Mouse (Mus musculus) spleen, postnatal 14 days (tissue): ENCODE measurements around the gene Dpm1.

Experiments used
- DNase-seq, 2 experiments: peaks; one replicate each; pipeline ENCODE4 v3.0.0; 2021 to 2022; ENCODE audit warnings: low spot score in 2 of 2

The Dpm1 gene

DNA sequence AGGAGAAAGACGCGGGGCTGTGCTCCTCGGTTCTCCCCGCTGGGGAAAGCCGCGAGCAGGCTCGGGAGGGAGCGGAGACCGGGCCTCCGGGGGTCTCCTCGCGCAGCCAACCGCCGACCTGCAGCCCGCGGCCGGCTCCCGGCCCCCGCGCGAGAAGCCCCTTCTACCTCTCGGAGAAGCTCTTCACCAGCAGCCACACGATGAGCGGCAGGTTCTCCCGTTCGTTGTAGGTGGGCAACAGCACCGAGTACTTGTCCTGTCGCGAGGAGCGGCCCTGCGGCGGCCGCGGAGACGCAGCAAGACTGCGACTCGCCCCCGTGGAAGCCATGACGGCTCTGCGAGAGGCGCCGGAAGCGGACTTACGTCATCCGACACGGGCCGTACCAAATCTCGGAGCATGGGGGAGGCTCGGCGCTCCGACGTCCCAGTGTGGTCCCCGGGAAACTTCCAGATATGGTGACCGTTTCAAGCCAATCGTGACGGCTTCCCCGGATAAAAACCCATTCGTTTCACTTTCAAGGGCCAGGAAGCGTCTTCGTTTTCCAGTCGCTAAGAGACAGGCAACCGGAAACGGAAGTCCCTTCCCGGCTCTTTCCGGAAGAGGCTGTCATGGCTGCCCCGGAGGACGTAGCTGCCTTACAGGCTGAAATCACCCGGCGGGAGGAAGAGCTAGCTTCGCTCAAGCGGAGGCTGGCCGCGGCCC is at the start of gene Dpm1, which contains the start of the genes Gm20716 and Mocs3:
Dpm1 (minus strand) TSS at position 566 of the 703 bp plus-strand sequence.
Gm20716 (minus strand) TSS at position 339 of the 703 bp plus-strand sequence.
Mocs3 (plus strand) TSS at position 597 of the 703 bp plus-strand sequence.
- DNase-seq, result peak; percentile 59 to 76

DNA sequence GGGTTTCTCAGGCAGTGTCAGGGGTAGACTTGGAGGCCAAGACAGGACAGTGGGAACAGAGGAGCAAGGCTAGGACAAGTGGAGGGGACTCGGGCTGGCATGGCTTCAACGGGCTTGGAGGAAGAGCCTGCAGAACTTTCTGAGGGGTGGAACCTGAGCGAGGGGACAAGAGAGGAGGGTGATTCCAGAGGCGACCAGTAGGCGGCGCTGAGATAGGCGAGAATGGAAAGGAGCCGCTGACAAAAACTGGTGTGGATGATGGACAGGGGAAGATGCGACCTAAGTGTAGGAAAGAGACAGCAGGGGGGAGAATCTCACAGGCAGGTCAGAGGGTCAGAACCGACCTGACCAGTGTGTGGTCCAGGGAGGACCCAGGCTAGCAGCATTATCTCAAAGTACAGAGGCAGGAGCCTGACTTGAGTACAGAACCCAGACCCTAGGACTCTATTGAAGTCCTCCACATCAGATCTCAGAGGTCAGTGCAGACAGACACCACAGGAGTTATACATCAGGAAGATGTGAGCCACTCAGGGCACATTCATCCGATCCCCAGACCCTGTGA is 44.1 kb upstream of the Dpm1 start:
- DNase-seq, result peak; percentile 33 to 67

DNA sequence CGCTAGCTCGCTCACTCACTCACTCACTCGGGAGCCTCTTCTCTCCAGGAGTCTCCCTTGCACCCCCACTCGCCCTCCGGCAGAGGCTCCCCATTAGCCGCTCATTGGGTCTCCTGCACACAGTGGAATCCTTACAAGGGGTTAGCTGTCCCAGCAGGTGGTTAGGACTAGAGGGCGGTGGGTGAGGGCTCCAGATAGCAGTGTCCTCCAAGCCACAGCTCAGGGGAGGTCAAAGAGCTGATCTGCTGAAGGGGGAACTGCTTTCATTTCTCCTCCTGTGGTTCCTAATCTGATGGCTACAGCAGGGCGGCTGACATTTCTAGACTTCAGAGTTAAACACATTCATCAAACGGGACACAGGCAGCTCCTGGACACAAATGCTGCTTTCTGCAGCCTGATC is 43.0 kb upstream of the Dpm1 start:
- DNase-seq, result no peak

DNA sequence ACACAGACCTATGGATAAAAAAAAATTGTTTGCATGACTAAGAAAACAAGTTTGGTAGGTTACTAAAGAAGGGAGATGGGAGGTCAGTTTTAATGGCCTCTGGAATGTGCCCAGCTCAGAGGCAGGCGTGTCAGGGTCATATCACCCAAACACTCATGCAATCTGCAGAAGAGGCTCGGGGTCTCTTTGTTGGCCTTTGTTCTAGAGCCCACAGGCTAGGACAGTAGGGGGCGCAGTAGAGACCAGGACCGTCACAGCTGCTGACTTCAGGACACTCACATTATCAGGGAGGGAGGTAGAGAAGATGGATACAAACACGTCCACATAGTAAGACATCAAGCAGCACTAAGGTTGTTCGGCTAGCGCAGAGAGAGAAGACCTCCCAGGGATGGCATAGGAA is 37.6 kb upstream of the Dpm1 start:
- DNase-seq, result no peak

DNA sequence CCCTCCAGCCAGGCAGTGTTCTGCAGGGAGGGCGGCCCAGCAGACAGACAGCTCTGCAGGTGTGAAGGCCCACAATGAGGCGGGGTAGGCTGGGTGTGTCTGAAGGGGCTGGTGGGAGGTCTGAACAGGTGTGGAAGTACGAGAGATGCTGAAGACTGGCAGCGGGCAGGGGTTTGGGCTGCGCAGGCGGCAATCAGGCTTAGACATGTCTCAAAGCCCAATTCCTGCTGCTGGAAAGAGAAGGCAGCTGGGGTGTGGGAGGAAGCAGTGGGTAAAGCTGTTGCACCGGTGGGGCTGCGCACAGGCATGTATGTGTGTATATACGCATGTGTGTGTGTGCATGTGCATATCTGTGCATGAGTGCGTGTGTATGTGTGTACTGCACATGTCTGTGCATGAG is 30.5 kb upstream of the Dpm1 start:
- DNase-seq, result no peak

DNA sequence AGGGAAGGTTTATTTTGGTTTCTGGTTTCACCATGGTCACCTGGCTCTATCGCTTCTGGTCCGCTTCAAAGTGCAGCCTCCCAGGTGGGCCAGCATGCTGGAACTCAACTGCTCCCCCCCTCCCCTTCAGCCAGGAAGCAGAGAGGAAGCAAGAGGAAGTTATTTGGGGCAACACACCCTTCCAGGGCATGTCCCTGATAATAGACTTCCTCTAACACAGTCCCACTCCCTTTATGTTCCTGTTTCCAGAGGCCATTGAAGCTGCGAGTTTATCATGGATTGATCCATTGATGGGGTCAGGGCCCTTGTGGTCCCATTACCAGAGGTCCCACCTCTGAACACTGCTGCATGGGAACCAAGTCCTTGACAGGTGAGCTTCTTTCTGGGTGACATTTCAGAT is 29.7 kb upstream of the Dpm1 start:
- no peak for DNase-seq

DNA sequence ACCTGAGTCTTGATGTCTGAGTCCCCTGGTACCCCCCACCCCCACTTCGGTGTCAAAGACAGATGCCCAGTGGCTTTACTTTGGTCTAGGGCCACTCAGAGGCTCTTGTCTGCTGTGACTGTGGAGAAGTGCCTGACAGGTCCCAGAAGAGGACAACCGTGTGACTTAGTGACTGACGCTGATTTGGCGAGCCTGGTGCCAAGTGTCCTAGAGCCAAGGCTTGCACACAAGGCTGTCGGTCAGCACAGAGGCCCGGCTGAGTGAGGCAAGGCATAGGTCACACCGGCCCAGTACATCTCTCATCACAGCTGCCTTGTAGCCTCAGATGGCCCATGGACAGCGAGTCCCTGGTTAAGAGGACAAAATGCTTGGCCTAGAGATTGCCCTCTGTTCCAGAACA is 28.7 kb upstream of the Dpm1 start:
- no peak for DNase-seq

DNA sequence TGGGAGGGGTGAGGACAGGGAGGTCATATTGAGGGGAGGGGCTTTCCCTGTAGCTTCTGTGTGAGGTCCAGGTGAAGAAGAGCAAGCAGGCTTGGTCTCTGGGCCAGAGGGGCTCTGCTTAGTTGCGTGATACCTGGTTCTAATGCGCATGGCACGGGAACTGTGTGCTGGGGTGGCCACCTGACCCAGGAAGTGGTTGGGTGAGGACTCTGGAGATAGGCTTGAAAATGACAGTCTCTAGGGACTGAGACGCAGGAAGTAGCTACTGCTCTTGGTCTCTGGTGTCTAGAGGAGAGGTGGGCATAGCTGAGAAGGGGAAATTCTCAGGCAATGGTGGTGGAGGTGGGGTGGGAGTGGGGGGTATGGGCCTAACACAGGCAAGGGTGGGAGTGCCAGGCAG is 26.8 kb upstream of the Dpm1 start:
- DNase-seq, result no peak

DNA sequence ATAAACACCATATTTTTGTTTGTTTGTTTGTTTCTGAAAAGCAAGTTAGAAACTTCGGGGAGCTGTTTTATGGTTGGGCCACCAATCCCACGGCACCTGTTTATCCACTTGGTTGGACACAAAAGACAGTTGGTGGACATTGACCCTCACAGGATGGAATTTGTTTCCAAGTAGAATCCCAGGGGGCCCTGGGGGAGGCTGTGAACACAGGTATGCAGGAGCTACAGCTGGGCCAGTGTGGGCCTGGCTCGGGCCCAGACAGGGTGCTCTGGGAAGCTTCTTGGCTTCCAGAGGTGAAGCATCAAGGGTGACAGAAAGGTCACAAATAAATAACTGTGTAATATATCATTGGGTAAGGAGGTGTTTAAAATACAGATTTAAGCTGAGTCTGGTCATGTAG is 26.1 kb upstream of the Dpm1 start:
- DNase-seq, result no peak

DNA sequence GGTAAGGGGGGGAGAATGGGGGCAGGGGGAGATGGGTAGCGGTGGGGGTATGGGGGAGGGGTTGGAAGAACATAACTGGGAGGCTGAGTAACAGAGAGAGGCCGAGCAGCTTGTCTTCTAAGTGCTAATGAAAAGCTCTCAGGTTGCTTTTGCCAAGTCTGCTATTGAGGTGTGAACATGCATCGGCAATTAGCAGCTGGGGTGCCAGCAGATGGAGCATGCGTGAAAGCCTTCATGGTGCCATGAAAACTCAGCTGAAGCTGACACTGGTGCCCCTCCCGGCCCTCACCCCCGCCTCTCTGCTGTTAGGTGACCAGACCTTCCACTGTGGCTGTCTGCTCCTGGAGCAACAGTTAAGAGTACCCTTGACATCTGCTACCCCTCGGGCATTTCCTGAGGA is 23.4 kb upstream of the Dpm1 start:
- DNase-seq, result no peak

DNA sequence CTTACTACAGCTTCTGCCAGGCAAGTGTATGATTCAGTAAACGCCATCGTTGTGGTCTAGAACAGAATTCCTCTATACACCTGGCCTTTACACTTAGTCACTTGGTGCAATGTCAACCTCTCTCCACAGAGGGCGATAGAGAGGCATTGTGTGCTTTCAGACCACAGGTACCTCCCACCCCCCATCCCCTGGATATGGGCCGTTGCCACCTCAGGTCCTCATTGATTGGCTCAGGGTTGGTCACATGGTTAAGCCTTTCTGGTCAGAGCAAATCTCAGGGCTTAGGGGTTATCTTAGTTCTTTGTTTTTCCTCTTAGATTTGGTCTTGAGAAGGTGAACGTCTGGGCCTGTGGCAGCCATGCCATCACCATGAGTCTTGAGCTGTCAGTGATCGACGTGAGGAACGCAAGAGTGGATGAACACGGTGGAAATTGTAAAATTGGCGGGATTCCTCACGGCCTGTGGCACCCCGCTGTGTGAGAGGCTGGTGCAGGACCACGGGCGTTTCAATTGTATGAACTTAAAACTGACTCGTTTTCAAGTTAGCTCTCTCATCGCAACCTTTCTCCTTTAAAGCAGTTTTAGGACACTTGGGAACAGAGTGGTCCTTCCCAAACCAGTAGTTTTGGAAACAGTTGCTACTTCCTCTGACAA is 22.4 kb upstream of the Dpm1 start:
- DNase-seq, result no peak

DNA sequence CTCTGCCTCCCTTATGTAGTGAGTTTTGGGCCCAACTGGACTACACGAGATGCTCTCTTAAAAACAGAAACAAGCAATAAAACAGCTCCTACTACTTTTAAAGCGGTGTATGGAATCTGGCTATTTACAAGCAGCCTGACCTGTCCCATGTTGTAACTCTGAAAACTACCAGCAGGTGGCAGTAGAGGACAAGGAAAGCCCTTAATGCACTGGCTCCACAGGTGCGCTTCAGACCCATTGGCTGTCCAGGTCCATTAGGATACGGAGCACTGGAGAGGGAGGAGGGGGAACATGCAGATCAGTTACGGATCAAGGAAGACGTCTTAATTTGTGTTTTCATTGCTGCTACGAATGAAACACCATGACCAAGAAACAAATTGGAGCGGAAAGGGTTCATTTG is 19.9 kb upstream of the Dpm1 start:
- DNase-seq, result peak; percentile 45 to 83

DNA sequence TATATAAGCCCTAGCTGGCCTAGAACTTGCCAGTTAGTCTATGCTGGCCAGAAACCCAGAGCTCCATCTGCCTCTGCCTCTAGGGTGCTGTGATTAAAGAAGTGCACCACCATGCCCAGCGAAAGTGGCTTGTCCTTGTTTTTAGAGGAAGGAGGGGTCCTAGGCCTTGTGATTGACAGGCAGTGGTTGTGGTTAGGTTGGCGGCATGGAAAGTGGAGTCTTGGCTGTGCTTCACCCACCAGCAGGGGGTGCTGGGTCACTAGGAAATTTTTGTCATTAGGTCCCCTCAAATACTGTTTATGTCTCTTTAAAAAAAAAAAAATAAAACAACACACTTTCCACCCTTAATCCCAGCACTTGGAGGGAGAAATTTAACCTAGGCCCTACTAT is 18.5 kb upstream of the Dpm1 start:
- DNase-seq, result no peak

DNA sequence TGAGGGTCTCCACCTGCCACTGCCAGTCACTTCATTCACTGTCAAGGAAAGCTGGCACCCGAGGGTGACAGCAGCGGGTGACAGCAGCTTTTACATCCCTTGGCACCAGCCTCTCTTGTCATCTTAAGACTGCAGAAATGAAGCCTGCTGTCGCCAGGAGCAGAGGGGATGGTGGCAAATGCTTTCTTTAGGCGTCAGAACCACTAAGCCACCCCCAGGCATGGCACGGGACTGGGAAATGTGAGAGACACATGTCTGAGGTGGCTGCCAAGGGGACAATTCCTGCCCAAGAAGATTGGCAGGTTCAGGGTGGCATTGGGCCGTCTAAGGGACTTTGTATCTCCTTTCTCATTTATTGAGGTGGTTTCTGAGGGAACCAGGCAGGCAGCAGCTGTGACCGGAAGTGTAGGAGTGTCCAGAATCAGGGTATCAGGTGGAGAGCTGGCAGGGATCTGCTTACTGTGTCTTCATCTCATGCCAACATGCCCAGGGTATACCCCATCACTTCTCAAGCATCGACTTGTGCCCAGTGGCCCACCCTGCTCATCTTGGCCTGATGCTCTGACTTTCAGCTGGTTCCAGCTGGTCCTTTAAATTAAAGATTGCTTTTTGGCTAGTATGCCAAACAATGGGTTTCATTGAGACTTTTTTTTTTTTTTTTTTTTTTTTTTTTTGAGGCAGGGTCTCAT is 17.9 kb upstream of the Dpm1 start:
- DNase-seq, result no peak

DNA sequence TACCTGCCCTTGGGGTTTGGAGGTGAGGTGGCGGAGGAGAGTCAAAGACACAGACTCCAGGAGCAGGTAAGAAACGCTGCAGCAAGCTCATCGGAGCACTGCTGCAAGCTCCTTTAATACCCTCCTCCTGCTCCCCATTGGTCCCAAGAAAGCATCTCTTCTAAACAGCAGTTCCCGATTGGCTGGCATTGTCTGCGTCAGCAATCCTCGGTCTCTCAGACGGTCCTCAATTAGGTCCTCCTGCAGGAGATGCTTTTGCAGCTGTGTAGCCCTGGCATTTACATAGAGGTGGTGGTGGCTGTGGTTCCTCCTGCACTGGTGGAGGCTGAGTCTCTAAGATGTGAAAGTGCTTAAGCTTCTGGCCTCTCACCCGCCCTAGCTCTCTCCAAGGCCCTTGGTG is 15.2 kb upstream of the Dpm1 start:
- no peak for DNase-seq

DNA sequence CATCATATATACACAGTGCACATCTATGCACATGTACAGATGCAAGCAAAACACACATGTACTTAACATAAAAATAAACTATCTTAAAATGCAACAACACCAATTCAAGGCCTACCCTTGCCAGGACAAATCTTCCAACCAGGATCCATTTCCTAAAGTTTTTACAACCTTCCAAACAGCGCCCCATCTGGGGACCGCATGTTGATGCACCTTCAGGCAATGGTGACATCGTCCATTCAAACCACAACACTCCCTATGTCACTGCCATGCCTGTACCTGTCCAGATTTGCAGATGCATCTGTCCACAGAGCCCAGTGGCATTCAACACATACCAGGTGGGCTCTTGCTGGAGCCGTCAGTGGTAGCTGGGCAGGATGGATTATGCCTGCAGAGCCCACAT is 12.9 kb upstream of the Dpm1 start:
- DNase-seq, result no peak

DNA sequence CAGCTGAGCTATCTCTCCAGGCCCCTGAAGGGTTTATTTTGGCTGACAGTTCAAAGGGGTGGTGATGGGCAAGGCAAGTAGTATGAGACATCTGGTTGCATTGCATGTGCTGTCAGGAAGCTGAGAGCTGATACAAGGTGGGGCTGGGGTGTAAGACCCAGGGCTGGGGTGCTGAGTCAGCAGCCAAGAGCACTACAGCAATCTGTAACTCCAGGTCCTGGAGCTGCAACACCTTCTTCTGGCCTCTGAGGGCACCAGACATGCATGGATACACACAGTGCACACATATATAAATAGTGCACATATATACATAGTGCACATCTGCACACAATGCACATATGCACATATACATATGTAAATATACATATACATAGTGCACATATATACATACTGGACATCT is 12.4 kb upstream of the Dpm1 start:
- no peak for DNase-seq

DNA sequence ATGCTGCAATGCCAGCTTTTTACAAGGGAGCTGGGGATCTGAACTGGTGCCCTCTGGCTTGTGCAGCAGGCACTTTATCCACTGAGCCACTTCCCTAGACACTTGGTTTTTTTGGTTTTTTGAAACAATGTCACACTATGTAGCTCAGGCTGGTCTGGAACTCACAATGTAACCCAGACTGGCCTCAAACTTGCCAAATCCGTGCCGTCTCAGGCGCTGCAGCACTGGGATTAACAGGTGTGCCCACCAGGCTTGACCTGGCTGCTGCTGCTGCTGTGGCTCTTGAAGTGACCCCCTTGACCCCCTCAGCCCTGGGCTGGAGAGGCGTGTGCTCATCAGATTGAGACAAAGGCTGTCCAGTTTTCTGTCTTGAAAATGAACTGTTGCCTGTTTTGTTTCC is 7.9 kb upstream of the Dpm1 start:
- no peak for DNase-seq

DNA sequence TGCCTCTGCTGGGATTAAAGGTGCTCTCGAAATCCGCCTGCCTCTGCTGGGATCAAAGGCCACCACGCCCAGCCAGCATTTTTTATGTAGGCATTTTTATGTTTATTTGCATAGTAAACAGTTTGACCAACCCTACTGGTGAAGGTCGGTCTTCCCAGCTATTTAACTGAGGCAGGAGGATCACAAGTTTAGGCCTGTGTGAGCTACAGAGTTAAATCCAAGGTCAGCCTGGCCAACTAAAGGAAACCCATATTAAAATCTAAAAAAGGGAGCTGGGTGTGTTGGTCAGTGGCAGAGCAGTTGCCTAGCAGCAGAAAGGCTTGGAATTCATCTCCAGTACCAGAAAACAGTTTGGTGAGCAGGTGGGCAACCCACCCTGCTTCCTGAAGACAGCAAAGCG is 2.9 kb upstream of the Dpm1 start:
- DNase-seq, result no peak

DNA sequence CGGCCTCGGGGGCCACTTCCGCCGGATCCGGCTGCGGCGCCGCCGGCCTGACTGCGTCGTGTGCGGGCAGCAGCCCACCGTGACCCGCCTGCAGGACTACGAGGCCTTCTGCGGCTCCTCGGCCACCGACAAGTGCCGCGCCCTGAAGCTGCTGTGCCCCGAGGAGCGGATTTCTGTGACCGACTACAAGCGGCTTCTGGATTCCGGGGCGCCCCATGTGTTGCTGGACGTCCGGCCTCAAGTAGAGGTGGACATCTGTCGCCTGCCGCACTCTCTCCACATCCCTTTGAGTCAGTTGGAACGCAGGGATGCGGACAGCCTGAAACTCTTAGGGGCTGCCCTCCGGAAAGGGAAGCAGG is 1.1 kb upstream of the Dpm1 start:
- DNase-seq, result peak in 1 of 2 experiments; percentile 10

DNA sequence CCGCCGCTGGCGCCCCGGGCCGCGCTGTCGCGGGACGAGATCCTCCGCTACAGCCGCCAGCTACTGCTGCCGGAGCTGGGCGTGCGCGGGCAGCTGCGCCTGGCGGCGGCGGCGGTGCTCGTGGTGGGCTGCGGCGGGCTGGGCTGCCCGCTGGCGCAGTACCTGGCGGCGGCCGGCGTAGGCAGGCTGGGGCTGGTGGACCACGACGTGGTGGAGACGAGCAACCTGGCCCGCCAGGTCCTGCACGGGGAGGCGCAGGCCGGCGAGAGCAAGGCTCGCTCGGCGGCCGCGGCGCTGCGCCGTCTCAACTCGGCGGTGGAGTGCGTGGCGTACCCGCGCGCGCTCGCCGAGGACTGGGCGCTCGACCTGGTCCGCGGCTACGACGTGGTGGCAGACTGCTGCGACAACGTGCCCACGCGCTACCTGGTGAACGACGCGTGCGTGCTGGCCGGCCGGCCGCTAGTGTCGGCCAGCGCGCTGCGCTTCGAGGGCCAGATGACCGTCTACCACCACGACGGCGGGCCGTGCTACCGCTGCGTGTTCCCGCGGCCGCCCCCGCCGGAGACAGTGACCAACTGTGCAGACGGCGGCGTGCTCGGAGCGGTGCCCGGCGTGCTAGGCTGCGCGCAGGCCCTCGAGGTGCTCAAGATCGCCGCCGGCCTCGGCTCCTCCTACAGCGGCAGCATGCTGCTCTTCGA is 531 bp upstream of the Dpm1 start:
- DNase-seq, result no peak
